Mouse (Mus musculus) bone marrow macrophage, adult 2 months (primary cell): ENCODE data around the gene Tekt1. TPM values are rescaled to one million over a fixed set of nuclear protein-coding genes. Genes with fewer than 3 reads are reported as not detected.

ENCODE experiments used
- H3K27ac ChIP-seq: 2 replicates; pipeline ENCODE4 v1.5.1; 2012; ENCODE audit warnings: low read depth, low read length; ENCODE audit not compliant: insufficient read depth
- H3K4me1 ChIP-seq: 2 replicates; pipeline ENCODE4 v1.6.1; 2012; ENCODE audit warnings: low read length; ENCODE audit not compliant: control insufficient read depth, insufficient read depth
- H3K4me3 ChIP-seq: 2 replicates; pipeline ENCODE4 v1.5.1; 2012; ENCODE audit warnings: mild to moderate bottlenecking, low read length, moderate library complexity; ENCODE audit not compliant: insufficient read depth
- CTCF ChIP-seq: IDR thresholded peaks from 2 replicates; pipeline ENCODE4 v1.5.1; 2012; ENCODE audit warnings: low read depth, mild to moderate bottlenecking, low read length, moderate library complexity
- POLR2A ChIP-seq: IDR thresholded peaks from 2 replicates; pipeline ENCODE4 v1.6.1; 2012; ENCODE audit warnings: mild to moderate bottlenecking, low read depth, low read length, borderline replicate concordance
- polyA plus RNA-seq: library from polyadenylated mRNA; stranded (reverse); fragments of >200 nt; gene quantifications from 2 replicates; pipeline ENCODE4 v1.2.4, GENCODE M21; 2012; ENCODE audit not compliant: missing spikeins, insufficient read depth, insufficient read length

Tekt1 gene
- polyA plus RNA-seq, 1 experiment = not detected

GRCm38 (mm10) chr11:72318026-72318425 lies 44.2 kb downstream of the Tekt1 start:
- Histone ChIP-seq H3K4me1 (no peaks in the 10 kb centered on the region), H3K27ac (no peak overlapping the region), H3K4me3 (no peak overlapping the region)
- TF ChIP-seq CTCF (no peak), POLR2A (no peak)

- Histone ChIP-seq H3K27ac (no peak within 1 kb of the TSS), H3K4me3 (no peak within 1 kb of the TSS), H3K4me1 (no peaks in the 10 kb centered on the region)
- no peak for TF ChIP-seq POLR2A
- no peak for TF ChIP-seq CTCF
Observed at GRCm38 (mm10) chr11:72314151-72314895, 47.9 kb downstream of the Tekt1 start, which contains the start of gene Fbxo39. Gene Fbxo39, plus strand, starts transcription at chr11:72314444.

DNA sequence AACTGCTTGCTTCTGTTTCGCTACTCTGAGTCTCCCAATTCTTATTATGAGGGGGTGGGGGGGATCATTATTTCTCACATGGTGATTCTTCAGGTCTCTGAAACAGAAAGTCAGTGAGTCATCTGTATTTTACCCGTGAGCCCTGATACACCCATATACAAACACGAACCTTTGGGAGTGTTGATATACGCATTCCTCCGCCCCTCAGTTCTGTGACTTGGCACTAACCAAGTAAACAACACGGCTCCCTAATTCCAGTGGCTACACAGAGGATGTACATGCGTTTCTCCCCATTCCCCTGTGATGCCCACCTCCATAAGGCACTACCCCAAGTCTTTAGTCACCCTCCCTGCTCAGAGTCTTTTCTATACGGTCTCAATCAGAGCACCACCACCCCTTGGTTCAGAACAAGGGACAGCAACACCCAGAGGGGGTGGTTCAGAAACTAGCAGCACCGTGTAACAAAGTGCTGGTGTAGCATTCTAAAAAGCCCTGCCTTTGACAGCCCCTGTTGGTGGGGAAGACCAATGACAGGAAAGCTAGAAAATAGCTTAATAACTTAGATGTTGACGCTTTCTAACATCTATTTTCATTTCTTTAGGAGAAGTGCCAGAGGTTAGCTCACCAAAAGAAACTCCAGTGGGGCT lies 50.8 kb downstream of the Tekt1 start:
- H3K27ac ChIP-seq = no peak overlapping the region
- H3K4me1 ChIP-seq = no peaks in the 10 kb centered on the region
- no peak overlapping the region for H3K4me3 ChIP-seq
- TF ChIP-seq CTCF (no peak), POLR2A (no peak)

DNA sequence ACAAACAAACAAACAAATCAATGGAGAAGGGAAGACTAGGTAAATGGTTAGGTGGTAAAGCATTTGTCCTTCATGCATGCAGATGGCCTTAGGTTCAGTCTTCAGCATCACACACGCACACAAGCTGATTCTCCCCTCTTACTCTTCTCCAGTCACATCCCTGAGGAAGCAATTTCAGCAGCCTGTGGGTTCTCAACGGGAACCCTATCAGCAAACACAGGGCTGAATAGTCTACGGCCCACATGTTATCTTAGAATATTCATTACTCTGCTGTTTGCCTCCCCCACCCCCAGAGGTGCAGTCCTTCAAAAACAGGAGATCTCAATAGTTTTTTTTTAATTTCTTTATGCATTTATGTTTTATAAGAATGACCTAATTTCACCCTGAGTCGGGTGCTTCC lies 51.8 kb downstream of the Tekt1 start:
- H3K4me1 ChIP-seq = no peaks in the 10 kb centered on the region
- H3K27ac ChIP-seq = no peak overlapping the region
- TF ChIP-seq CTCF (no peak), POLR2A (no peak)
- no peak overlapping the region for H3K4me3 ChIP-seq

DNA sequence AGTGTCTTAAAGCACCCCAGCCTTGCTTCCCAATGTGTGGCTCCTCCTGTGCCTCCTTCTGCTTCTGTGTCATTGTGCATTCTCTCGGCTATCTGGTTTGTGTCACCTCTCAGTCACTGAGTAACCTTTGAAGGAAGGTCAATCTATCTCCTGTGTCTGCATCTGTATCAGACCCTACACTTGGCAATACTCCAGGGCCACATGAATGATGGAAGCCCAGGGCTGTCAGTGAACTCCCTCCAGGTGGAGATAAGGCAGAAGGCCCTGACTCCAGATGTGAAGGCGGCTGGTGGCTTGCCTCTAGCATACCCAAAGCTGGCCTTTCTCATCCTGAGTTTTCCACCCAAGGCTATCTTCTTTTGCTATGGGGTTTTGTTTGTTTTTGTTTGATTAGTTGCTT lies 53.3 kb downstream of the Tekt1 start:
- Histone ChIP-seq H3K4me3 (no peak overlapping the region), H3K4me1 (no peaks in the 10 kb centered on the region), H3K27ac (no peak overlapping the region)
- TF ChIP-seq CTCF (no peak), POLR2A (no peak)

- TF ChIP-seq CTCF (no peak), POLR2A (no peak)
- H3K27ac ChIP-seq = no peak overlapping the region
- no peak overlapping the region for H3K4me3 ChIP-seq
- H3K4me1 ChIP-seq = no peaks in the 10 kb centered on the region
Observed at GRCm38 (mm10) chr11:72307461-72307860, 54.8 kb downstream of the Tekt1 start.

DNA sequence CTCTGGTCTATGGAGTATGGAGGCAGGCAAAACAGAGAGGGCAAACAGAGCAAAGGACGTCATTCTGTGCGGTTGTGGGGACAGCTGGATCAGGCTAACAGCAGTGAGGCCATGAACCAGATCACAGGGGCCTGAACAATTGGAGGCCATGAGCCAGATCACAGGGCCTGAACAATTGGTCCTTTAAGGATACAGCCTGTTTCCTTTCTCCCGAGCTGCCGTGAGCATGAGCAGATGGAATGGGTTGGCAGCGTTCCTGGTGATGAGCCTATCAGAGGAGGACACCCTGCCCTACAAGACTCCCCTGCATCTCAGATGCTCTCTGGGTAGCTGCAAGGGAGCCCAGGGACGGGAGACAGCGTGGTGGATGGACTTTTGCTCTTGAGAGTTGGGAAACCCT lies 60.0 kb downstream of the Tekt1 start:
- no peak for TF ChIP-seq POLR2A
- no peak overlapping the region for H3K27ac ChIP-seq
- peaks cover 12% of the 10 kb centered on the region for H3K4me1 ChIP-seq
- H3K4me3 ChIP-seq = peak overlapping the region; percentile 63

DNA sequence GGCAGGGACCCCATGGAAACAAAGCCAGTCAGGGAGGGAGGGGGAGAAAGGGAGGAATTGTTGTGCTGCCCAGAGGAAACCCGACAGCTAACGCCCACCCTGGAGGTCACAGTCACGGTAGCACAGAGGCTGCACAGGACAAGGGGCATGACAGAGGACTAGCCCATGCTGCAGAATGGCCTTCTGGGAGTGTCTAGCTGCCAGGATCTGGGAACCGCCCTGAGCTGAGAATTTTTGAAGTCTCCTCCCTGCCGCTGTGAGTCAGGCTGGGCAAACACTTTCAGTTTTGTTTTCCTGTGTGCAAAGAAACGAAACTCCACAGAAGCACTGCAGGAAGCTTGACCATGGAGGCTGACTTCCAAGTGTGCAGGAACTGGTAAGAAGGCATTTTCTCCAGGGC lies 60.9 kb downstream of the Tekt1 start, which contains the start of gene Xaf1:
Gene Xaf1, plus strand, starts transcription at position 296 of the 400 bp plus-strand sequence.
- peak within 1 kb of the TSS; percentile 21; the same call in 1 of the 2 replicates for H3K27ac ChIP-seq

More for the DNA sequence above, 60.9 kb downstream of the Tekt1 start, which contains the start of gene Xaf1:
- TF ChIP-seq POLR2A = no peak
- H3K4me1 ChIP-seq = peaks cover 12% of the 10 kb centered on the region
- peak within 1 kb of the TSS; percentile 63 for H3K4me3 ChIP-seq

Other genes with a start within 250 kb of the Tekt1 start
- gene Pitpnm3, start 226.7 kb downstream of the Tekt1 start, polyA plus RNA-seq = not detected in 2 replicates
- 0.31 and 1.0 TPM in 2 replicates for gene Gm43951, start 155.6 kb downstream of the Tekt1 start, polyA plus RNA-seq
- gene 4933427D14Rik, start 155.0 kb downstream of the Tekt1 start, polyA plus RNA-seq = 5.8 and 7.1 TPM in 2 replicates
- 165 and 168 TPM in 2 replicates for gene Txndc17, start 154.9 kb downstream of the Tekt1 start, polyA plus RNA-seq
- 10.0 and 11.0 TPM in 2 replicates for gene Med31, start 146.8 kb downstream of the Tekt1 start, polyA plus RNA-seq
- not detected in 2 replicates for gene Slc13a5, start 95.2 kb downstream of the Tekt1 start, polyA plus RNA-seq
- 135 and 148 TPM in 2 replicates for gene Xaf1, start 60.8 kb downstream of the Tekt1 start, polyA plus RNA-seq
- 0.47 TPM in 1 of 2 replicates, not detected in the other for gene Fbxo39, start 48.0 kb downstream of the Tekt1 start, polyA plus RNA-seq
- gene Smtnl2, start 49.3 kb upstream of the Tekt1 start, polyA plus RNA-seq = not detected in 2 replicates
- gene Ggt6, start 73.1 kb upstream of the Tekt1 start, polyA plus RNA-seq = not detected in 2 replicates
- gene Mybbp1a, start 78.9 kb upstream of the Tekt1 start, polyA plus RNA-seq = 30.6 and 35.7 TPM in 2 replicates
- gene Spns2, start 127.5 kb upstream of the Tekt1 start, polyA plus RNA-seq = not detected in 2 replicates
- gene Spns3, start 188.1 kb upstream of the Tekt1 start, polyA plus RNA-seq = 0.40 and 0.68 TPM in 2 replicates
- 20.2 and 24.1 TPM in 2 replicates for gene Ube2g1, start 244.8 kb upstream of the Tekt1 start, polyA plus RNA-seq